Mouse (Mus musculus): ENCODE data around the gene Mrgprh. TPM values are rescaled to one million over a fixed set of nuclear protein-coding genes. Genes with fewer than 3 reads are reported as not detected.

The Mrgprh gene
- polyA plus RNA-seq, 1 experiment = 0.13 TPM

- no peak overlapping the region for H3K4me3 ChIP-seq (ENCODE audit: insufficient read depth, low read length)
- no peak overlapping the region for H3K27ac ChIP-seq (ENCODE audit: insufficient read depth, low read length)
- no peak for TF ChIP-seq CTCF (IDR thresholded peaks at IDR 0.05; ENCODE audit: extremely low read depth, insufficient read depth, low read length)
- no peak for TF ChIP-seq POLR2A (IDR thresholded peaks at IDR 0.05; ENCODE audit: extremely low read depth, insufficient read depth, low read length)
These were observed 30.0 kb upstream of the Mrgprh start for GRCm38 (mm10) chr17:12845862-12846261.

GRCm38 (mm10) chr17:12846474-12846873 is 29.4 kb upstream of the Mrgprh start:
- Histone ChIP-seq H3K27ac (ENCODE audit: insufficient read depth, low read length) (no peak overlapping the region), H3K4me1 (ENCODE audit: control insufficient read depth, insufficient read depth, low read length) (peaks cover 9% of the 10 kb centered on the region), H3K4me3 (ENCODE audit: insufficient read depth, low read length) (no peak overlapping the region)
- TF ChIP-seq POLR2A (IDR thresholded peaks at IDR 0.05; ENCODE audit: extremely low read depth, insufficient read depth, low read length) (no peak), CTCF (IDR thresholded peaks at IDR 0.05; ENCODE audit: extremely low read depth, insufficient read depth, low read length) (no peak)

More at GRCm38 (mm10) chr17:12845862-12846261, 30.0 kb upstream of the Mrgprh start:
- H3K4me1 ChIP-seq (ENCODE audit: control insufficient read depth, insufficient read depth, low read length) = peaks cover 9% of the 10 kb centered on the region

GRCm38 (mm10) chr17:12847736-12848135 is 28.1 kb upstream of the Mrgprh start:
- peaks cover 10% of the 10 kb centered on the region for H3K4me1 ChIP-seq (ENCODE audit: control insufficient read depth, insufficient read depth, low read length)
- H3K4me3 ChIP-seq (ENCODE audit: insufficient read depth, low read length) = no peak overlapping the region
- TF ChIP-seq CTCF (IDR thresholded peaks at IDR 0.05; ENCODE audit: extremely low read depth, insufficient read depth, low read length) (no peak), POLR2A (IDR thresholded peaks at IDR 0.05; ENCODE audit: extremely low read depth, insufficient read depth, low read length) (no peak)
- no peak overlapping the region for H3K27ac ChIP-seq (ENCODE audit: insufficient read depth, low read length)

- peak overlapping the region; percentile 63 for H3K27ac ChIP-seq (ENCODE audit: insufficient read depth, low read length)
- peak overlapping the region; percentile 44 for H3K4me3 ChIP-seq (ENCODE audit: insufficient read depth, low read length)
- TF ChIP-seq POLR2A (IDR thresholded peaks at IDR 0.05; ENCODE audit: extremely low read depth, insufficient read depth, low read length) (no peak), CTCF (IDR thresholded peaks at IDR 0.05; ENCODE audit: extremely low read depth, insufficient read depth, low read length) (no peak)
- peaks cover 12% of the 10 kb centered on the region for H3K4me1 ChIP-seq (ENCODE audit: control insufficient read depth, insufficient read depth, low read length)
These were observed 26.0 kb upstream of the Mrgprh start for GRCm38 (mm10) chr17:12849778-12850382.

GRCm38 (mm10) chr17:12851689-12852088 is 24.1 kb upstream of the Mrgprh start:
- Histone ChIP-seq H3K4me3 (ENCODE audit: insufficient read depth, low read length) (peak overlapping the region; percentile 44), H3K27ac (ENCODE audit: insufficient read depth, low read length) (peak overlapping the region; percentile 15), H3K4me1 (ENCODE audit: control insufficient read depth, insufficient read depth, low read length) (peaks cover 6% of the 10 kb centered on the region; the same call in 1 of the 2 replicates)
- peak; percentile 62 for TF ChIP-seq POLR2A (IDR thresholded peaks at IDR 0.05; ENCODE audit: extremely low read depth, insufficient read depth, low read length)
- TF ChIP-seq CTCF (IDR thresholded peaks at IDR 0.05; ENCODE audit: extremely low read depth, insufficient read depth, low read length) = no peak

- Histone ChIP-seq H3K4me3 (ENCODE audit: insufficient read depth, low read length) (no peak overlapping the region), H3K4me1 (ENCODE audit: control insufficient read depth, insufficient read depth, low read length) (peaks cover 5% of the 10 kb centered on the region; the same call in 1 of the 2 replicates), H3K27ac (ENCODE audit: insufficient read depth, low read length) (no peak overlapping the region)
- TF ChIP-seq POLR2A (IDR thresholded peaks at IDR 0.05; ENCODE audit: extremely low read depth, insufficient read depth, low read length) (no peak), CTCF (IDR thresholded peaks at IDR 0.05; ENCODE audit: extremely low read depth, insufficient read depth, low read length) (no peak)
These were observed 22.0 kb upstream of the Mrgprh start for GRCm38 (mm10) chr17:12853821-12854220.

DNA sequence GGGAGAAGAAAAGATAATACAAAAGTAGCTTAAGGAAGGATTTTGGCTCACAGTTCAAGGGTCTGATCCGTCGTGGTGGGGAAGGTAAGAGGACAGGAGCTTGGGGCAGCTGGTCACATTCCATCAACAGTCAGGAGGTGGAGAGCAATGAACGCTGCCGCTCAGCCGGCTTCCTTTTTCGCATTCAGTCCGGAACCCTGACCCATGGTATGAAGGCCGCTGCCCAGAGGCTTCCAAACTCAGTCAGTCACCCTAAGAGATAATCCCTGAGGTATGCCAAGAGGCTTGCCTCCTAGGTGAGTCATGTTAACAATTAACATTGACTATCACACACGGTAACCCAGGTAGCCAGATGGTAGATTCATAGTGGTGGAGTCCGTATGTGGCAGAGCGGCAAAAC is 21.4 kb upstream of the Mrgprh start:
- TF ChIP-seq POLR2A (IDR thresholded peaks at IDR 0.05; ENCODE audit: extremely low read depth, insufficient read depth, low read length) = no peak
- no peak for TF ChIP-seq CTCF (IDR thresholded peaks at IDR 0.05; ENCODE audit: extremely low read depth, insufficient read depth, low read length)
- no peak overlapping the region for H3K27ac ChIP-seq (ENCODE audit: insufficient read depth, low read length)
- no peak overlapping the region for H3K4me3 ChIP-seq (ENCODE audit: insufficient read depth, low read length)

GRCm38 (mm10) chr17:12857395-12857794 is 18.4 kb upstream of the Mrgprh start:
- H3K4me1 ChIP-seq (ENCODE audit: control insufficient read depth, insufficient read depth, low read length) = peaks cover 4% of the 10 kb centered on the region; the same call in 1 of the 2 replicates
- H3K27ac ChIP-seq (ENCODE audit: insufficient read depth, low read length) = no peak overlapping the region
- no peak for TF ChIP-seq POLR2A (IDR thresholded peaks at IDR 0.05; ENCODE audit: extremely low read depth, insufficient read depth, low read length)
- TF ChIP-seq CTCF (IDR thresholded peaks at IDR 0.05; ENCODE audit: extremely low read depth, insufficient read depth, low read length) = no peak
- no peak overlapping the region for H3K4me3 ChIP-seq (ENCODE audit: insufficient read depth, low read length)

More for the DNA sequence above, 21.4 kb upstream of the Mrgprh start:
- H3K4me1 ChIP-seq (ENCODE audit: control insufficient read depth, insufficient read depth, low read length) = peaks cover 5% of the 10 kb centered on the region; the same call in 1 of the 2 replicates

- Histone ChIP-seq H3K4me1 (ENCODE audit: control insufficient read depth, insufficient read depth, low read length) (peaks cover 4% of the 10 kb centered on the region; the same call in 1 of the 2 replicates), H3K4me3 (ENCODE audit: insufficient read depth, low read length) (no peak overlapping the region), H3K27ac (ENCODE audit: insufficient read depth, low read length) (no peak overlapping the region)
- TF ChIP-seq CTCF (IDR thresholded peaks at IDR 0.05; ENCODE audit: extremely low read depth, insufficient read depth, low read length) = no peak
- TF ChIP-seq POLR2A (IDR thresholded peaks at IDR 0.05; ENCODE audit: extremely low read depth, insufficient read depth, low read length) = no peak
These were observed 17.8 kb upstream of the Mrgprh start for GRCm38 (mm10) chr17:12858072-12858471.

GRCm38 (mm10) chr17:12859006-12859520 is 16.8 kb upstream of the Mrgprh start:
- no peak overlapping the region for H3K4me3 ChIP-seq (ENCODE audit: insufficient read depth, low read length)
- TF ChIP-seq POLR2A (IDR thresholded peaks at IDR 0.05; ENCODE audit: extremely low read depth, insufficient read depth, low read length) (no peak), CTCF (IDR thresholded peaks at IDR 0.05; ENCODE audit: extremely low read depth, insufficient read depth, low read length) (no peak)
- no peak overlapping the region for H3K27ac ChIP-seq (ENCODE audit: insufficient read depth, low read length)
- peaks cover 1% of the 10 kb centered on the region; the same call in 1 of the 2 replicates for H3K4me1 ChIP-seq (ENCODE audit: control insufficient read depth, insufficient read depth, low read length)
